Mouse (Mus musculus): Measurements from ENCODE around the gene Morn1. TPM values are rescaled to one million over a fixed set of nuclear protein-coding genes. Genes with fewer than 3 reads are reported as not detected.

Morn1 gene
- polyA plus RNA-seq, 1 experiment from 2014 or later = 3.0 TPM

- no peaks in the 10 kb centered on the region for H3K36me3 ChIP-seq
- no peak overlapping the region for H3K9ac ChIP-seq
- no peak overlapping the region for H3K27ac ChIP-seq
- ATAC-seq = no peak
- no peaks in the 10 kb centered on the region for H3K27me3 ChIP-seq (replicated peaks)
- 33% methylated on average over 7 of the region's 7 CpGs for WGBS
- no peaks in the 10 kb centered on the region for H3K9me3 ChIP-seq
- no peak overlapping the region for H3K4me2 ChIP-seq (replicated peaks)
- H3K4me1 ChIP-seq (replicated peaks) = peaks cover 71% of the 10 kb centered on the region
- no peak overlapping the region for H3K4me3 ChIP-seq (replicated peaks)
Observed at GRCm38 (mm10) chr4:155190275-155190674, 103.9 kb downstream of the Morn1 start.

Other genes with a start within 250 kb of the Morn1 start
- 0.10 TPM in 1 of 2 replicates, not detected in the other for gene Ttc34, start 249.1 kb upstream of the Morn1 start, polyA plus RNA-seq (2015; fragmentation: Nextera tagmentation; extraction: Ambion mirVana)
- 0.20 and 0.34 TPM in 2 replicates for gene Mmel1, start 217.0 kb upstream of the Morn1 start, polyA plus RNA-seq (2015; fragmentation: Nextera tagmentation; extraction: Ambion mirVana)
- gene Fam213b, start 187.4 kb upstream of the Morn1 start, polyA plus RNA-seq (2015; fragmentation: Nextera tagmentation; extraction: Ambion mirVana) = 32.0 and 37.2 TPM in 2 replicates
- gene Tnfrsf14, start 158.0 kb upstream of the Morn1 start, polyA plus RNA-seq (2015; fragmentation: Nextera tagmentation; extraction: Ambion mirVana) = 3.0 and 3.6 TPM in 2 replicates
- gene Hes5, start 125.7 kb upstream of the Morn1 start, polyA plus RNA-seq (2015; fragmentation: Nextera tagmentation; extraction: Ambion mirVana) = 1.8 and 2.5 TPM in 2 replicates
- gene Pank4, start 122.5 kb upstream of the Morn1 start, polyA plus RNA-seq (2015; fragmentation: Nextera tagmentation; extraction: Ambion mirVana) = 34.2 and 36.1 TPM in 2 replicates
- 19.9 and 21.2 TPM in 2 replicates for gene Plch2, start 29.8 kb upstream of the Morn1 start, polyA plus RNA-seq (2015; fragmentation: Nextera tagmentation; extraction: Ambion mirVana)
- 23.3 and 26.0 TPM in 2 replicates for gene Pex10, start 19.6 kb upstream of the Morn1 start, polyA plus RNA-seq (2015; fragmentation: Nextera tagmentation; extraction: Ambion mirVana)
- gene Rer1, start 195 bp upstream of the Morn1 start, polyA plus RNA-seq (2015; fragmentation: Nextera tagmentation; extraction: Ambion mirVana) = 194 and 205 TPM in 2 replicates
- gene Ski, start 136.0 kb downstream of the Morn1 start, polyA plus RNA-seq (2015; fragmentation: Nextera tagmentation; extraction: Ambion mirVana) = 13.3 and 13.8 TPM in 2 replicates
- 64.1 and 74.9 TPM in 2 replicates for gene Faap20, start 163.2 kb downstream of the Morn1 start, polyA plus RNA-seq (2015; fragmentation: Nextera tagmentation; extraction: Ambion mirVana)

Data from intestine, embryonic 15.5 days (tissue).